Mouse (Mus musculus): ENCODE results near the gene Lefty2. TPM values are rescaled to one million over a fixed set of nuclear protein-coding genes. Genes with fewer than 3 reads are reported as not detected.

The Lefty2 gene
- polyA plus RNA-seq, 1 experiment from 2014 or later: not detected

GRCm38 (mm10) chr1:180945001-180945980 is 52.4 kb downstream of the Lefty2 start:
- Histone ChIP-seq H3K4me3 (ENCODE audit: low read depth, low read length) (no peak overlapping the region), H3K36me3 (ENCODE audit: control insufficient read depth, insufficient read depth) (peaks cover 19% of the 10 kb centered on the region), H3K9ac (ENCODE audit: low read depth, low read length) (no peak overlapping the region), H3K9me3 (ENCODE audit: control insufficient read depth) (no peaks in the 10 kb centered on the region), H3K4me2 (replicated peaks; ENCODE audit: low read depth) (peak overlapping the region; percentile 49), H3K27me3 (replicated peaks; ENCODE audit: control insufficient read depth, insufficient read depth, low read length) (no peaks in the 10 kb centered on the region), H3K27ac (ENCODE audit: low read depth, low read length) (peak overlapping the region; percentile 28; the same call in 1 of the 2 replicates), H3K4me1 (replicated peaks; ENCODE audit: control insufficient read depth, insufficient read depth, low read length) (peaks cover 7% of the 10 kb centered on the region; the same call in 1 of the 2 replicates)
- 24% methylated on average over 20 of the region's 20 CpGs for WGBS
- no peak for TF ChIP-seq CTCF (IDR thresholded peaks at IDR 0.05; ENCODE audit: low read depth)
- ATAC-seq: peak; percentile 68

DNA sequence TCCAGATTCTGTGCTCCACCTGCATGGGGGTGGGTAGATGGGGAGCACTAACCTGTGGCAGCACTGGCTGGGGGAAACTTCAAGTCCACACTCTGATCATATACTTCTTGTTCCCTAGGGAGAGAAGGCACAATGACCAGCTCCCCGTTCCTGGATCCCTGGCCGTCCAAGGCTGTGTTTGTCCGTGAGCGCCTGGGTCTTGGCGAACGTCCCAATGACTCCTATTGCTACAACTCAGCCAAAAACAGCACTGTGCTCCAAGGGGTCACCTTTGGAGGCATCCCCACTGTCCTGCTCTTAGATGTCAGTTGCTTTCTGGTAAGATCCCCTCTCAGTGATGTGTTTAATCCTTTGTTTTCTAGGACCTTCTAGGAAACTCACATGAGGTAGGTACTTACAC is 53.5 kb downstream of the Lefty2 start:
- Histone ChIP-seq H3K4me3 (ENCODE audit: low read depth, low read length) (no peak overlapping the region), H3K27me3 (replicated peaks; ENCODE audit: control insufficient read depth, insufficient read depth, low read length) (no peaks in the 10 kb centered on the region), H3K4me2 (replicated peaks; ENCODE audit: low read depth) (no peak overlapping the region), H3K9me3 (ENCODE audit: control insufficient read depth) (no peaks in the 10 kb centered on the region), H3K9ac (ENCODE audit: low read depth, low read length) (no peak overlapping the region), H3K27ac (ENCODE audit: low read depth, low read length) (no peak overlapping the region), H3K4me1 (replicated peaks; ENCODE audit: control insufficient read depth, insufficient read depth, low read length) (peaks cover 6% of the 10 kb centered on the region; the same call in 1 of the 2 replicates), H3K36me3 (ENCODE audit: control insufficient read depth, insufficient read depth) (peaks cover 19% of the 10 kb centered on the region)
- no peak for TF ChIP-seq CTCF (IDR thresholded peaks at IDR 0.05; ENCODE audit: low read depth)
- 83% methylated on average over 6 of the region's 6 CpGs for WGBS
- ATAC-seq: no peak

Other genes with a start within 250 kb of the Lefty2 start
- gene Mixl1, start 196.1 kb upstream of the Lefty2 start, polyA plus RNA-seq (2015; fragmentation: Nextera tagmentation; extraction: Ambion mirVana): not detected in 2 replicates
- gene Acbd3, start 167.1 kb upstream of the Lefty2 start, polyA plus RNA-seq (2015; fragmentation: Nextera tagmentation; extraction: Ambion mirVana): 16.9 and 18.4 TPM in 2 replicates
- 1,056 and 1,104 TPM in 2 replicates for gene H3f3a, start 79.2 kb upstream of the Lefty2 start, polyA plus RNA-seq (2015; fragmentation: Nextera tagmentation; extraction: Ambion mirVana)
- 13.3 and 16.7 TPM in 2 replicates for gene Sde2, start 42.0 kb upstream of the Lefty2 start, polyA plus RNA-seq (2015; fragmentation: Nextera tagmentation; extraction: Ambion mirVana)
- gene Pycr2, start 11.2 kb downstream of the Lefty2 start, polyA plus RNA-seq (2015; fragmentation: Nextera tagmentation; extraction: Ambion mirVana): 24.5 and 26.3 TPM in 2 replicates
- 0.90 and 1.3 TPM in 2 replicates for gene Lefty1, start 41.9 kb downstream of the Lefty2 start, polyA plus RNA-seq (2015; fragmentation: Nextera tagmentation; extraction: Ambion mirVana)
- gene Tmem63a, start 49.2 kb downstream of the Lefty2 start, polyA plus RNA-seq (2015; fragmentation: Nextera tagmentation; extraction: Ambion mirVana): 9.5 and 10.2 TPM in 2 replicates
- 4.3 and 4.9 TPM in 2 replicates for gene Ephx1, start 127.8 kb downstream of the Lefty2 start, polyA plus RNA-seq (2015; fragmentation: Nextera tagmentation; extraction: Ambion mirVana)
- 0.09 TPM in 1 of 2 replicates, not detected in the other for gene 9130409I23Rik, start 158.1 kb downstream of the Lefty2 start, polyA plus RNA-seq (2015; fragmentation: Nextera tagmentation; extraction: Ambion mirVana)

Data from intestine, postnatal 0 days (tissue).